Mouse (Mus musculus) erythroblast, embryonic 14.5 days (primary cell): ENCODE data around the gene Tubb2b. TPM values are rescaled to one million over a fixed set of nuclear protein-coding genes. Genes with fewer than 3 reads are reported as not detected.

Experiments
- H3K27me3 ChIP-seq: 2 replicates; pipeline ENCODE4 v1.6.1; 2012; ENCODE audit warnings: inconsistent platforms; ENCODE audit not compliant: control insufficient read depth
- H3K36me3 ChIP-seq: 2 replicates; pipeline ENCODE4 v1.6.1; 2012; ENCODE audit warnings: mild to moderate bottlenecking, inconsistent platforms; ENCODE audit not compliant: control insufficient read depth
- H3K4me1 ChIP-seq: 2 replicates; pipeline ENCODE4 v1.6.1; 2012; ENCODE audit warnings: inconsistent platforms; ENCODE audit not compliant: control insufficient read depth
- H3K4me3 ChIP-seq: replicated peaks from 2 replicates; pipeline ENCODE3; 2012; ENCODE audit warnings: moderate library complexity, mild to moderate bottlenecking, inconsistent platforms
- H3K9me3 ChIP-seq: 2 replicates; pipeline ENCODE4 v1.6.1; 2012; ENCODE audit warnings: low read length, inconsistent platforms, mixed read lengths; ENCODE audit not compliant: control insufficient read depth
- GATA1 ChIP-seq: IDR thresholded peaks from 2 replicates; pipeline ENCODE4 v1.6.1; 2012; ENCODE audit warnings: low read length, inconsistent platforms, mixed read lengths
- TAL1 ChIP-seq: IDR thresholded peaks from 3 replicates; pipeline ENCODE4 v1.6.1; 2012; ENCODE audit warnings: low read length, inconsistent platforms, mixed read lengths
- polyA plus RNA-seq: library from polyadenylated mRNA; stranded (reverse); fragments of >175 nt; gene quantifications from 2 replicates; pipeline ENCODE4 v1.2.3, GENCODE M21; 2012

Tubb2b gene
- polyA plus RNA-seq, 1 experiment = 0.14 TPM

DNA sequence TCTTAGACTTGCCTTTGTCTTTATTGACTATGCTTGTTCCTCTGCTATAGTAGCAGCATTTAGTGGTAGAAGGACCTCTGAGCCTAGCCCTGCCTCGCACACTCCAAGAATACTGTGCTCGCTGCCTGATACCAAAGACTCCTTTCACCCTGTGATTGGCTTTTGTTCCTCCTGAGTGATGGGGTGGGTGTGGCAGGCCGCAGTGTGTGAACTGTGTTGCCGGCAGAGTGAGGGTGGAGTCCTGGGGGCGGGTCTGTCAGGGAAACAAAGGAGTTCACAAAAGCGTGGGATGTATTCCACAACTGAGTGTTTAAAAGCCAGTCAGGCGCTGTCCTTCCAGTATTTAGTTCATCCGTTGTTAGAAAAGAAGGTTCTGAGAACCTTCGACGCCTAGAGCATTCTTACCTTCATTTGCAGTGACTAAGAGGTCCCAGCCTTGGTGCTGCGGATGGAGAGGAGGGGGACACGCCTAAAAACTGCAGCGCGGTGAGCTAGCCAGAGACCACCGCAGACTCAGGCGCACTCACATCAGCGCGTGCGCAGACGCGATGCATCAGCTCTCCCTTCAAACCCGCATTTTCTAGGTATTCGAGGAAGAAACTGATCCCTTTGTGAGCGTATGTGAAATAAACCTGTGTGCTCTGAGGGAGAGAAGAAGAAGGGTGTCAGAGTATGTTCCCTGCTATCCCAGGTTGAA, 893 bp upstream of the Tubb2b start:
- Histone ChIP-seq H3K9me3 (no peaks in the 10 kb centered on the region; the same call in 1 of the 2 replicates), H3K27me3 (peaks cover 80% of the 10 kb centered on the region), H3K36me3 (no peaks in the 10 kb centered on the region), H3K4me3 (no peak overlapping the region), H3K4me1 (peaks cover 20% of the 10 kb centered on the region)
- TF ChIP-seq TAL1 (no peak), GATA1 (no peak)

DNA sequence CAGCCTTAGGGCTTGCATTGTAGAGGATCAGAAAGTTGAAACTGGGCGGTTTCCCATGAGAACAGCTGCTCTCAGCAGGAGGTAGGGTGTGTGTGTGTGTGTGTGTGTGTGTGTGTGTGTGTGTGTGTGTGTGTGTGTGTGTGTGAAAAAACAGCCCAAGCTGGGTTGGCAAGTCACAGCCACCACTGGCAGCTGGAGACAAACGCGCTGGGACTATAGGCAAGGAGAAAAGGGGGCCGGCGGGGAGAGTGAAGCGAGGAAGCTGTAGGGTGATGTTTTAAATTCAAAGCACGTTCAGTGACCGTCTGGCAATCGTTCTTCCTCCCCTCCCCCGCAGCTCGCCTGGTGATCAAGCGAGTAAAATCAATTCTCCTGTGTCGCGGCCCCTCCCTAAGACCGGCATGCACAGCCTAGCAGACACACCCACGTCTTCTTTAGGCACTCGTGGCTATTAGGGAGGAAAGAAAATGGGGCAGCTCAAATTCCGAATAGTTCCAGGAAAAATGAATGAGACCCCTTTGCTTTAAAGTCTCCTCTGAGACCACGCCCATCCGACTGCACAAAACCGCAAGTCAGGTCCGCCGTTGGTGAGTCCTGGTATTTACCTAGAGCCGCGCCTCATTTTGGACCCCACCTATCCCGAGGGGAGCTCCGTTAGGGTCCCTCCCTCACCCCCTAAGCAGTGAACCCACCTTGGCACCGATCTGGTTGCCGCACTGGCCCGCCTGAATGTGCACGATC, 611 bp downstream of the Tubb2b start:
- H3K9me3 ChIP-seq = no peaks in the 10 kb centered on the region; the same call in 1 of the 2 replicates
- H3K36me3 ChIP-seq = no peaks in the 10 kb centered on the region
- H3K4me3 ChIP-seq = peak overlapping the region; percentile 45
- peaks cover 69% of the 10 kb centered on the region for H3K27me3 ChIP-seq
- H3K4me1 ChIP-seq = peaks cover 20% of the 10 kb centered on the region
- no peak for TF ChIP-seq TAL1
- no peak for TF ChIP-seq GATA1

DNA sequence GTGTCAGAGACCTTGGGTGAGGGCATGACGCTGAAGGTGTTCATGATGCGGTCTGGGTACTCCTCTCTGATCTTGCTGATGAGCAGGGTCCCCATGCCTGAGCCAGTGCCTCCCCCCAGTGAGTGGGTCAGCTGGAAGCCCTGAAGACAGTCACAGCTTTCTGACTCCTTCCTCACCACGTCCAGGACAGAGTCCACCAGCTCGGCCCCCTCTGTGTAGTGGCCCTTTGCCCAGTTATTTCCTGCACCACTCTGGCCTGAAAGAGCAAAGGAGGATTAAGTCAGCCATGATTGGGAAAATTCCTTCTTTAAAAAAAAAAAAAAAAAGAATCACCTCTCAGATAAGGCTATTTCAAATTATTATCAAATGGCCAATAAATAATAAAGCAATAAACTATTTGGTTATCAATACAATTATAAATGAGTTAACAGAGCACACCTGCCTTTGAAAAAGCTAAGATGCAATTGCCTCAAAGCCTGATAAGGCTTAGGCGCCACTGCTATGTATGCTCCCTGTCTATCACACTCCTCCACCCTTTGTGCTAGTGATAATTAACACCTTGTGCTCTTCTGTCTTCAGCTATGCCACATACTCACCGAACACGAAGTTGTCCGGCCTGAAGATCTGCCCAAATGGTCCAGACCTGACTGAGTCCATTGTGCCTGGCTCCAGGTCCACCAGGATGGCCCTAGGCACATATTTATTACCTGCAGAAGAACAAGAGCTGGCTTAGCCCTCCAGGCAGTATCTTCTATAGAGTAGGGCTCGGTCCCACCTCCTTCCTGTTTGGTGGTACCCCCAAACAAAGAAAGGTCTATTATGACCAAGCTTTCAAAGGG, 1.8 kb downstream of the Tubb2b start:
- peaks cover 20% of the 10 kb centered on the region for H3K4me1 ChIP-seq
- H3K36me3 ChIP-seq = no peaks in the 10 kb centered on the region
- no peaks in the 10 kb centered on the region; the same call in 1 of the 2 replicates for H3K9me3 ChIP-seq
- no peak overlapping the region for H3K4me3 ChIP-seq
- H3K27me3 ChIP-seq = peaks cover 60% of the 10 kb centered on the region
- TF ChIP-seq GATA1 (no peak), TAL1 (no peak)

DNA sequence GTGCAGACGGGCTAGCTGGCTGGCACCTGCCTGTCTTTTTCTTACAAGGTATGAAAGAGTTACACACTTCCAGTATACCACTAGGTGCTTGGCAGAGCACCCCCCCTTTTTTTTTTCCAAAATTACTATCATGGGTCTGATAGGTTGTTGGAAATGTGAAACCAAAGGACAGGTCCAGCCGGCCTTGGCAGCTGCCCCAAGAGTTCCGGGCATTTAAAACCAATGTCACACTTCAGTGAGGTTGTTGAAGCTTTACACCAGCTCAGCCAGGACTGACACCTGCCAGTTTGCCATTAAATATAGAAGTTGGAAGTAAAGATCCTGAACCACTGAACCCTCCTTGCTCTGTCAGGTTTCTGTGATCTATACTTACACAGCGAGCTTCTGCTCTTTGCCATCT, 4.6 kb downstream of the Tubb2b start:
- no peaks in the 10 kb centered on the region for H3K36me3 ChIP-seq
- TF ChIP-seq GATA1 = no peak
- no peak for TF ChIP-seq TAL1
- H3K4me3 ChIP-seq = no peak overlapping the region
- H3K27me3 ChIP-seq = peaks cover 32% of the 10 kb centered on the region
- peaks cover 14% of the 10 kb centered on the region for H3K4me1 ChIP-seq
- no peaks in the 10 kb centered on the region; the same call in 1 of the 2 replicates for H3K9me3 ChIP-seq

DNA sequence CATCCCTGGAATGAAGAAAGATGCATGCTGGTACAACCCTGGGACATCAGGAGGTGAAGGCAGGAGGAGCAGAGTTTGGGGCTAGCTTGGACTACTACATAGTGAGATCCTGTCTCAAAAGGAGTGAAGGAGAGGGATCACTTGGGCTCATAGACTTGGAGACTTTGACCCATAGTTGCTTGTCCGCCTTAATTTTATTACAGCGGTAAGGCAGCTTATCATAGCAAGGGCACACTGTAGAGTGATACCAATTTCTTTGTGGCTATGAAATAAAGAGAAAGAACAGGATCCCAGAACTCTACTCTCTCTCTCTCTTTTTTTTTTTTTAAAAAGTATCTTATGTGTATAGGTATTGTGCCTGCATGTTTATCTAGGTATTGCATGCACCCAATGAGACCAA, 9.7 kb downstream of the Tubb2b start:
- Histone ChIP-seq H3K27me3 (peaks cover 5% of the 10 kb centered on the region; the same call in 1 of the 2 replicates), H3K36me3 (no peaks in the 10 kb centered on the region), H3K9me3 (no peaks in the 10 kb centered on the region), H3K4me3 (no peak overlapping the region), H3K4me1 (peaks cover 17% of the 10 kb centered on the region)
- TF ChIP-seq TAL1 = no peak

DNA sequence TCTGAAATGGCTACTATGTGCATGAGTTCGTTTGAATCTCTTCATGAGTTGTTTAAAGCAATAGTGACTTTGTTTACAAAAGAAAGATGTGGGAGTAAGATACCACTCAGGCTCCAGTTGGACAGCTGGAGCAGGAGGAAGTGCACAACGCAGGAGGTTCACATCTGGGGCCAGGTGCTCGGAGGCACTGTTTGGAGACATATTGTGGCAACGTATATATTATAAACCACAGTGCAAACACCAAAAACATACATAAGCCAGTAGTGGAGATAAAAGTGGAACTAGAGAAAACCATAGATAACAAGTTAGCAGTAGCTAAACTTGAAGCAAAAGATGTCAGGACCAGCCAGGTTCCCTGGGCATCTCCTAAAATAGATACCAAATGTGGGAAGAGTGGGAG, 10.9 kb downstream of the Tubb2b start:
- Histone ChIP-seq H3K4me3 (no peak overlapping the region), H3K27me3 (peaks cover 2% of the 10 kb centered on the region; the same call in 1 of the 2 replicates), H3K36me3 (no peaks in the 10 kb centered on the region), H3K9me3 (no peaks in the 10 kb centered on the region), H3K4me1 (peaks cover 19% of the 10 kb centered on the region)
- TF ChIP-seq GATA1 (no peak), TAL1 (no peak)

DNA sequence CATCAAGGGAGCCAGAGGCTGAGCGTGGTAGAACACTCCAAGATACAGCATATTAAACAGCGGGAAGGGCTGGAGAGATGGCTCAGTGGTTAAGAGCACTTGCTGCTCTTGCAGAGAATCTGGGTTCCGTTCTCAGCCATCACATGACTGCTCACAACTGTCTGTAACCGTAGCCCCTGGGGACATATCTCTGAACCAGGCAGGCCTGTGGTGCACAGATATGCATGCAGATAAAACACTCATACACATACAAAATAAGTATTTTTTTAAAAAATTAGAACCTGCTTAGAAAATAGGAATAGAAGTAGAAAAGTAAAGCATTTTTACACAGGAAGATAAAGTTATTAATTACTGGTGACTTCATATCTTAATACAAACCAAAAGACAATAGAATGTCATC, 11.4 kb downstream of the Tubb2b start:
- Histone ChIP-seq H3K4me3 (no peak overlapping the region), H3K36me3 (no peaks in the 10 kb centered on the region), H3K4me1 (peaks cover 19% of the 10 kb centered on the region), H3K27me3 (no peaks in the 10 kb centered on the region; the same call in 1 of the 2 replicates), H3K9me3 (no peaks in the 10 kb centered on the region)
- TF ChIP-seq TAL1 (peak; percentile 25; the same call in 1 of the 3 replicates), GATA1 (no peak)

DNA sequence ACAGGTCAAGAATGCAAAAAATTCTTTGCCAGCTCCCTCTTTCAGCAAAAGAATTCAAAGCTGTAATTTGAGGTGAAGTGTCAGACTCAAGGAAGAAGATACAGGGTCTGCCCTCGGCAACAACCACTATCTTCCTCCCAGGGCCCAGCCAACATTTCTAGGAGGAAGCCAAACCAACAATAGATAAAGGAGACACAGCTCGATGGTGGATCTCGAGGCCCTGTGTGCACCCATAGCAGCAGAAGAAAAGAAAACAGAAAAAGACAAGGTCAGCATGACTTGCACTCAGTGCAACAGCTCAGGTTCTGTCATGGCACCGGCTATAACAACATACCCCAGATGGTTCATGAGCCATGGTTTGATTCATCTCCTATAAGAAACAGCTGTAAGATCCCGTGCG, 13.8 kb downstream of the Tubb2b start:
- no peaks in the 10 kb centered on the region for H3K9me3 ChIP-seq
- peaks cover 19% of the 10 kb centered on the region for H3K4me1 ChIP-seq
- TF ChIP-seq TAL1 (no peak), GATA1 (no peak)
- no peaks in the 10 kb centered on the region; the same call in 1 of the 2 replicates for H3K27me3 ChIP-seq
- no peak overlapping the region for H3K4me3 ChIP-seq
- H3K36me3 ChIP-seq = no peaks in the 10 kb centered on the region

DNA sequence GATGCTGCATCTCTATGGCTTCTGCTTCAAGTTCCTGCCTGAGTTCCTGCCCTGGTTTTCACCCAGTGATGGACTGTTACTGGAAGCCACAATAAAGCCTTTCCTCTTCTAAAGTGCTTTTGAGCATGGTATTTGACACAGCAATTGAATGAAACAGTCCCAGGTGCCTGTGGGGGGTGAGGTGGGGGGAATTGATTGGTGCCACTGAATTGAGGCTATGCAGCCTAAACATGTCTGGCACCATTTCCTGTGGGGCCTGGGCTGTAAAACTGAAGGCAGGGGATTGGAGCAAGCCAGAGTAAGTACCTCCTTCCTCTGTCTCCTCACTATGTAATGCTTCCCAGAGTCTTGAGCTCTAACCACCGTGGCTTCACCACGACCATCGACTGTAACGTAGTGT, 15.6 kb downstream of the Tubb2b start:
- peaks cover 19% of the 10 kb centered on the region for H3K4me1 ChIP-seq
- TF ChIP-seq GATA1 (no peak), TAL1 (no peak)
- H3K36me3 ChIP-seq = no peaks in the 10 kb centered on the region
- no peaks in the 10 kb centered on the region for H3K27me3 ChIP-seq
- no peak overlapping the region for H3K4me3 ChIP-seq
- H3K9me3 ChIP-seq = no peaks in the 10 kb centered on the region
